Mouse (Mus musculus) C2C12 (cell line): ENCODE measurements around the gene Cd9.

ENCODE experiments used
- CEBPB ChIP-seq: IDR thresholded peaks from one replicate; pipeline ENCODE4 v1.6.1; 2011; ENCODE audit warnings: low read depth, mild to moderate bottlenecking, control low read depth, moderate library complexity
- CTCF ChIP-seq: IDR thresholded peaks from one replicate; pipeline ENCODE4 v1.5.1; 2011; ENCODE audit not compliant: control insufficient read depth, insufficient read depth, insufficient read length
- FOSL1 ChIP-seq: IDR thresholded peaks from one replicate; pipeline ENCODE4 v1.8.0; 2011; ENCODE audit warnings: mild to moderate bottlenecking, low read length; ENCODE audit not compliant: poor library complexity, insufficient read depth, severe bottlenecking
- MAX ChIP-seq: IDR thresholded peaks from one replicate; pipeline ENCODE4 v1.6.1; 2011; ENCODE audit warnings: mild to moderate bottlenecking, control low read depth
- MYOD1 ChIP-seq: IDR thresholded peaks from one replicate; pipeline ENCODE4 v1.6.1; 2011; ENCODE audit warnings: low read depth; ENCODE audit not compliant: control insufficient read depth, insufficient read length
- MYOG ChIP-seq: IDR thresholded peaks from one replicate; pipeline ENCODE4 v1.6.1; 2011; ENCODE audit not compliant: control insufficient read depth, insufficient read length; ENCODE audit errors: extremely low read depth
- USF1 ChIP-seq: IDR thresholded peaks from one replicate; pipeline ENCODE4 v1.6.1; 2011; ENCODE audit warnings: low read depth, mild to moderate bottlenecking, control low read depth, moderate library complexity

DNA sequence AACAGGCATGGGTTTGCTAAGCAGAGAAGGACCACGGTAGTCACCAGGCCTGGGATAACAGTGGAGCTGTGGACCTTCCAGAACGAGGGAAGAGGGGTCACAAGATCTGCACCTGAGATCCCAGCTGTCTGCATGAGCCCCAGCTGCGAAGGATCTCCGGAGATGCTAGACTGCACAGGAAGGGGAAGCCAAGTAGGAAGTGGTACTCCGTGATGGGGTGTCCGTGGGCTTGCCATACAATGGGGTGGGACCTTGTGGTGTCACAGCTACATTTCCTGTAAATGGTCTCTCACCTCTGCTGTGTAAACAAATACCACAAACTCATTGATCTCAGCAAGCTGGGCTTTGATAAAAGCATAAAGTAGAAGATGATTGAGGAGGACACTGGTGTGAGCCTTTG is 29.4 kb upstream of the Cd9 start:
- TF ChIP-seq CTCF (no peak), MYOG (no peak), MAX (no peak), CEBPB (no peak), MYOD1 (no peak), FOSL1 (no peak), USF1 (no peak)
